Mouse (Mus musculus) ES-E14 (cell line): Measurements from ENCODE around the gene Gm17606.

Experiments used
- CHD2 ChIP-seq: IDR thresholded peaks from 2 replicates; pipeline ENCODE4 v1.6.1; 2014; ENCODE audit warnings: mild to moderate bottlenecking, low read depth, low read length, inconsistent platforms
- HCFC1 ChIP-seq: IDR thresholded peaks from 2 replicates; pipeline ENCODE4 v1.6.1; 2012; ENCODE audit warnings: low read length, inconsistent platforms, borderline replicate concordance; ENCODE audit not compliant: insufficient read depth
- MAFK ChIP-seq: IDR thresholded peaks from 2 replicates; pipeline ENCODE4 v1.6.1; 2014; ENCODE audit warnings: mild to moderate bottlenecking, low read depth, low read length, inconsistent platforms; ENCODE audit not compliant: insufficient read depth
- ZNF384 ChIP-seq: IDR thresholded peaks from 2 replicates; pipeline ENCODE4 v1.6.1; 2012; ENCODE audit warnings: low read depth, low read length, inconsistent platforms

DNA sequence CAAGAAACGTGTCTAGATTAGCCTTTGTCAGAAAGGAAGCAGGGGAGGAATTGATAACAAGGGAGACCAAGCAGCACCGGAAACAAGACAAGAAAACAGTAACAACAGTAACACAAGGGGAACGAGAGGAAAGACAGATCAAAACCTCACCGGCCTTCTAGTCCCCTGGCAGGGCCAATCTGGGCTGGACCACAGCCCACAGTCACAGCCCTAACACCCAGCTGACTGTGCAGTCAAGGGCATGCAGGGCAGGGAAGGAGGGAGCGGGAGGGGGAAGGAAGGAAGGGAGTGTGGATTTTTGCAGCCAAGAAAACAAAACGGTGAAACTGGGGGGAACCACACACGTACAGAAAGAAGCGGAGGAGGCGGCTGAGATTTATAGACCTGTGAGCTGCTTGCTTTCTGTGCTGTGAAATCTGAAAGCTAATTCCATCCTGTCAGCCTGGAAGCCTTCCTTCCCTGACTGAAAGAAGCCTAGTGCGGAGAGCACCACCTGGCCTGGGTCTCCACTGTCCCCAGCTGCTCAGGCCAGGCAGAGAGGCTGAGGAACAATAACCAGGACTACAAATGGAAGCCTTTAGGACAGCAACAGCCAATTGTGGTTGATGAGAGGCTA is 48.3 kb upstream of the Gm17606 start:
- TF ChIP-seq CHD2 (no peak), MAFK (no peak), ZNF384 (no peak), HCFC1 (no peak)
